Mouse (Mus musculus) heart, adult 2 months (tissue): ENCODE measurements at regions not wholly inside any gene's neighbourhood (a gene's known extent, or its start where the extent isn't known, plus 50 kb on each side); places are given as distances from the start of the nearest gene placed in this dataset.
A peak's percentile ranks its signal among the peaks of the same experiment; 100 is the strongest.

ENCODE experiments used
- DNase-seq, 2 experiments: peaks; one replicate each; pipeline ENCODE4 v3.0.0; 2021
- H3K27ac ChIP-seq: fragments of 200-600 bp; 2 replicates; pipeline ENCODE4 v1.8.1; 2022
- H3K27me3 ChIP-seq: fragments of 200-500 bp; 2 replicates; pipeline ENCODE4 v1.6.1; 2012; ENCODE audit warnings: mild to moderate bottlenecking, low read length, inconsistent platforms, mixed read lengths; ENCODE audit not compliant: control insufficient read depth, insufficient read depth
- H3K36me3 ChIP-seq: fragments of 200-500 bp; 2 replicates; pipeline ENCODE4 v1.6.1; 2012; ENCODE audit warnings: low read length, inconsistent platforms; ENCODE audit not compliant: control insufficient read depth, insufficient read depth
- H3K4me1 ChIP-seq: fragments of 200-500 bp; 2 replicates; pipeline ENCODE4 v1.6.1; 2011; ENCODE audit warnings: low read length; ENCODE audit not compliant: control insufficient read depth, insufficient read depth
- H3K4me3 ChIP-seq: fragments of 200-600 bp; 2 replicates; pipeline ENCODE4 v1.8.1; 2022
- H3K79me2 ChIP-seq: fragments of 200-500 bp; replicated peaks from 2 replicates; pipeline ENCODE4 v1.6.1; 2012; ENCODE audit warnings: mild to moderate bottlenecking, inconsistent platforms, low read length, moderate library complexity, mixed read lengths; ENCODE audit not compliant: control insufficient read depth, insufficient read depth
- H3K9ac ChIP-seq: fragments of 200-500 bp; 2 replicates; pipeline ENCODE4 v1.6.1; 2012; ENCODE audit warnings: low read depth, mild to moderate bottlenecking, control low read depth, inconsistent platforms, low read length, mixed read lengths
- CTCF ChIP-seq: fragments of 200-600 bp; IDR thresholded peaks from 2 replicates; pipeline ENCODE4 v1.8.1; 2022; ENCODE audit warnings: antibody characterized with exemption, mild to moderate bottlenecking, moderate library complexity
- EP300 ChIP-seq: fragments of 200-500 bp; IDR thresholded peaks from 2 replicates; pipeline ENCODE4 v1.6.1; 2011; ENCODE audit warnings: low read depth, low read length, control low read depth; ENCODE audit not compliant: insufficient read depth
- POLR2A ChIP-seq: fragments of 200-500 bp; IDR thresholded peaks from 2 replicates; pipeline ENCODE4 v1.6.1; 2011; ENCODE audit warnings: mild to moderate bottlenecking, low read depth, low read length, control low read depth; ENCODE audit not compliant: insufficient read depth
- WGBS: fragments of 180-500 bp; shearing (Covaris S2); methylation state at CpG from one replicate; pipeline ENCODE4 v1.1.7; 2018; 5-methylcytosine and 5-hydroxymethylcytosine counted together
- intact Hi-C: fragments of 180-260 bp; cut with DNase I; formaldehyde crosslinking; loops from one replicate; pipeline ENCODE4 v1.15.1; 2025

GRCm38 (mm10) chr2:84246562-84246961, 178.6 kb downstream of the Calcrl start:
- intact Hi-C loops, result no loop called here
- H3K9ac ChIP-seq, result no peak overlapping the region

DNA sequence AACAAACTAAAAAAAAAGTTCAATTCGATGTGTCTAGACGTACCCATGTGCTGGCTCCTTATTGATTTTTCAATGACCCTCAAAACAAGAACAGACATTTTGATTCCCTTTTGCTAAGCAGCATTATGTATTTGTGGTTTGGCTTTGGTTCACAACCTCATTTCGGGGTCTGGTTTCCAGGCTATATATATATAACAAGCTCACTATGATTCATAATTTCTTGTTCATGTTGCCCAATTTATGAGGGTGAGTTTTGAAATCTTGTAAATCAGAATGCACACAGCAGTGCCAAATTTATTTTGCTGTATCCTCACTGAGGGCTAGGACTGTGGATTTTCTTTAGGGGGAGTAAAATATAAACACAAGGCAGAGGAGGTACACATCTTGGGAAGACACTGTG, 177.0 kb downstream of the Calcrl start:
- TF ChIP-seq EP300 (no peak), POLR2A (no peak), CTCF (no peak)
- WGBS, result 84% methylated on average over 3 of the region's 3 CpGs
- Histone ChIP-seq H3K79me2 (no peaks in the 10 kb centered on the region), H3K27ac (no peak overlapping the region), H3K27me3 (no peaks in the 10 kb centered on the region), H3K36me3 (no peaks in the 10 kb centered on the region), H3K4me3 (no peak overlapping the region), H3K9ac (no peak overlapping the region), H3K4me1 (peaks cover 5% of the 10 kb centered on the region)
- no peak for DNase-seq
- intact Hi-C loops, result no loop called here

More at GRCm38 (mm10) chr2:84246562-84246961, 178.6 kb downstream of the Calcrl start:
- DNase-seq, result no peak
- no peak overlapping the region for H3K27ac ChIP-seq
- H3K79me2 ChIP-seq, result no peaks in the 10 kb centered on the region
- no peak for TF ChIP-seq CTCF
- no peak for TF ChIP-seq POLR2A
- TF ChIP-seq EP300, result no peak
- H3K27me3 ChIP-seq, result no peaks in the 10 kb centered on the region
- 25% methylated on average over 2 of the region's 2 CpGs for WGBS
- peaks cover 5% of the 10 kb centered on the region for H3K4me1 ChIP-seq
- H3K36me3 ChIP-seq, result peaks cover 3% of the 10 kb centered on the region; the same call in 1 of the 2 replicates
- no peak overlapping the region for H3K4me3 ChIP-seq

DNA sequence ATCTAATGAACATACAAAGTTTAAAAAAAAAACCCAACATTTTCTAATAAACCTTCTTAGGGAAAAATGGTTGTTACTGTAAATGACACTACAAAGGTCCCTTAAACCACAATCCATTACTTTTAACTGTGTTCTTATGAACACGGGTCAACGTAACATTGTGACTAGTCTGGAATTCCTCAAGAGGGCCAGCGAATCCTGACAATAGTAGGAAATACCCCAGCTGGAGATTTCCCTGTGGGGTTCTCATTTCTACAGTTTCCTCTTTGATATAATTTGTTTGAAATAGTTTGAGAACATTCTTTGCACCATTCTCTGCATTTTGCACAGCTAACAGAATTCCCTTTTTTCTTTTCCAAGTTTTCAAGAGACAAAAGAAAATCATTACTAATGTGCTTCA, 175.3 kb downstream of the Calcrl start:
- WGBS, result 29% methylated on average over 3 of the region's 3 CpGs
- no peaks in the 10 kb centered on the region for H3K27me3 ChIP-seq

DNA sequence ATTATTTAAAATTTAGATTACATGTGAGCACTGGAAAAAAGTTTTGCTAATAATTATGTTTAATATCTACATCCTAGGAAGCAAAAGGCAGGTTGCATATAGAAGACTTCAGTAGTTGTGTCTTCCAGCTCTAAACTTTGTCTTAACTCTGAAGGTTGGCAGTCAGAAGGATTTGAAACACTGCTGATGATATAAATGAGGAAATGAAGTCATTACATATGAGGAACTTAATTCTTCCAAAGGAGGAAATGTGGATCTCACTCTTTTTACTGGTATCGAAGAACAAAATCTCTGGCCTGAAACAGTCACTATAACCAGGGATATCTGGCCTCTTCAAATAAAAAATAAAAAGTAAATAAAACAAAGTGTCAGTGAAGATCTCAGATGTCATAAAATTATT, 173.1 kb downstream of the Calcrl start:
- intact Hi-C loops, result loop anchor here (5.0 to 10.0 kb wide), 3 partner anchors 40 to 187 kb away; no protein-coding TSS in a partner anchor
- no peaks in the 10 kb centered on the region for H3K27me3 ChIP-seq
- H3K27ac ChIP-seq, result no peak overlapping the region
- H3K79me2 ChIP-seq, result no peaks in the 10 kb centered on the region
- TF ChIP-seq CTCF, result no peak
- no peak for TF ChIP-seq POLR2A
- no peak for TF ChIP-seq EP300
- H3K9ac ChIP-seq, result no peak overlapping the region
- no peak overlapping the region for H3K4me3 ChIP-seq
- H3K4me1 ChIP-seq, result peaks cover 5% of the 10 kb centered on the region
- no peak for DNase-seq
- WGBS, result 32% methylated on average over 1 of the region's 1 CpGs
- no peaks in the 10 kb centered on the region for H3K36me3 ChIP-seq

More for the DNA sequence above, 175.3 kb downstream of the Calcrl start:
- Histone ChIP-seq H3K9ac (no peak overlapping the region), H3K79me2 (no peaks in the 10 kb centered on the region), H3K4me1 (peaks cover 5% of the 10 kb centered on the region), H3K36me3 (no peaks in the 10 kb centered on the region), H3K4me3 (no peak overlapping the region), H3K27ac (peak overlapping the region; percentile 12)
- DNase-seq, result no peak
- intact Hi-C loops, result loop anchor here (5.0 to 10.0 kb wide), 3 partner anchors 42 to 185 kb away; no protein-coding TSS in a partner anchor
- TF ChIP-seq POLR2A, result no peak
- TF ChIP-seq CTCF, result peak; percentile 17; the same call in 1 of the 2 replicates
- TF ChIP-seq EP300, result no peak

GRCm38 (mm10) chr2:84258339-84259006, 166.7 kb downstream of the Calcrl start:
- no peaks in the 10 kb centered on the region for H3K27me3 ChIP-seq
- no peak overlapping the region for H3K27ac ChIP-seq
- H3K4me3 ChIP-seq, result no peak overlapping the region
- intact Hi-C loops, result loop anchor here (5.0 to 10.0 kb wide), 2 partner anchors 169 to 194 kb away; partner anchors contain the start of gene Calcrl
- no peak for DNase-seq
- TF ChIP-seq EP300, result no peak
- no peak for TF ChIP-seq POLR2A
- TF ChIP-seq CTCF, result no peak
- no peak overlapping the region for H3K9ac ChIP-seq
- 87% methylated on average over 2 of the region's 2 CpGs for WGBS
- H3K36me3 ChIP-seq, result no peaks in the 10 kb centered on the region
- H3K4me1 ChIP-seq, result no peaks in the 10 kb centered on the region; the same call in 1 of the 2 replicates
- no peaks in the 10 kb centered on the region for H3K79me2 ChIP-seq

DNA sequence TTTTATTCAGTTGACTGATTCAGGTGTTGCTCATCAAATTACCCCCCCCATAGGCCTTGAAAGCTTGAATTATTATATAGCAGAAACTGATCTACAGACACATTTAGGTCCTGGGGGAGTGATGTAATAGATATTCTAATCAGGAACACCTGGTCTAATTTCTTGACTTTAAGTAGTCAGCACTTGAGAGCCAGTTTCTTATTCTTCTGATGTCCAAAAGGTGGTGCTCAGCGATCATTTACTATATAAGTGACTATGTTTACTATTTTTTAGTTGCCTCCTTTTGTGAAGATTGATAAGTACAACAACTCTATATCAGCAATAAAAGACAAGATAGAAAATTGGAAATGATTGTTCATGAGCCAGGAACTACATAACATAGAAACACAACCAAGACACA, 166.0 kb downstream of the Calcrl start:
- no peaks in the 10 kb centered on the region for H3K27me3 ChIP-seq
- no peaks in the 10 kb centered on the region for H3K79me2 ChIP-seq
- no peak for DNase-seq
- H3K9ac ChIP-seq, result no peak overlapping the region
- H3K4me3 ChIP-seq, result no peak overlapping the region
- H3K27ac ChIP-seq, result no peak overlapping the region
- TF ChIP-seq EP300, result no peak
- TF ChIP-seq POLR2A, result no peak
- TF ChIP-seq CTCF, result peak; percentile 61
- H3K4me1 ChIP-seq, result no peaks in the 10 kb centered on the region; the same call in 1 of the 2 replicates
- WGBS, result 77% methylated on average over 1 of the region's 1 CpGs
- intact Hi-C loops, result loop anchor here (5.0 to 10.0 kb wide), 2 partner anchors 168 to 194 kb away; partner anchors contain the start of gene Calcrl
- no peaks in the 10 kb centered on the region for H3K36me3 ChIP-seq
